Mouse (Mus musculus): ENCODE results near the gene Gm7271.

- TF ChIP-seq CTCF (IDR thresholded peaks at IDR 0.05; ENCODE audit: extremely low read depth, insufficient read length, insufficient replicate concordance, low read depth, low read length) (no peak), POLR2A (IDR thresholded peaks at IDR 0.05; ENCODE audit: low read depth, low read length) (no peak)
Measured at GRCm38 (mm10) chr5:76533186-76533585, 49.3 kb downstream of the Gm7271 start.
